In genomic region chr2:121443068-121443349, GRCm38 (mm10) we compare ENCODE assay signal across 10 mouse cellular contexts. TPM values are rescaled to one million over a fixed set of nuclear protein-coding genes. Genes with fewer than 3 reads are reported as not detected.
DNase-seq lines count a peak whose midpoint lies in the region; ATAC-seq and TF ChIP-seq lines count a peak whose summit lies in the region.
"Had no signal": no experiment of that assay in that cellular context is flagged by ENCODE, and none has a peak within 500 bp of the region (broad histone marks: within the 10 kb centered on the region; RNA-seq: fewer than 3 reads in every experiment).

No protein-coding gene starts in this region.

- H3K27ac ChIP-seq in kidney, postnatal 0 days = no peak overlapping the region
- no peak overlapping the region for H3K27ac ChIP-seq in embryonic facial prominence, embryonic 13.5 days
- H3K27ac ChIP-seq in intestine, embryonic 14.5 days (ENCODE audit: low read depth) = no peak overlapping the region
- H3K27ac ChIP-seq in midbrain, embryonic 14.5 days (replicated peaks; ENCODE audit: low read depth, low read length) = no peak overlapping the region

- H3K4me2 ChIP-seq in kidney, postnatal 0 days (ENCODE audit: low read length) = peak overlapping the region; percentile 97
- peak overlapping the region; percentile 93 for H3K4me2 ChIP-seq in embryonic facial prominence, embryonic 13.5 days
- peak overlapping the region; percentile 58 for H3K4me2 ChIP-seq in intestine, embryonic 14.5 days (ENCODE audit: low read length)
- peak overlapping the region; percentile 48 for H3K4me2 ChIP-seq in midbrain, embryonic 14.5 days (ENCODE audit: low read length)

- H3K4me3 ChIP-seq in kidney, postnatal 0 days (replicated peaks; ENCODE audit: low read depth, low read length) = peak overlapping the region; percentile 41
- peak overlapping the region; percentile 53 for H3K4me3 ChIP-seq in embryonic facial prominence, embryonic 13.5 days
- peak overlapping the region; percentile 42 for H3K4me3 ChIP-seq in intestine, embryonic 14.5 days (ENCODE audit: low read depth, low read length)
- H3K4me3 ChIP-seq in midbrain, embryonic 14.5 days (replicated peaks; ENCODE audit: low read depth, low read length) = no peak overlapping the region
- H3K4me3 ChIP-seq: myocyte had no signal

- no peaks in the 10 kb centered on the region for H3K9me3 ChIP-seq in kidney, postnatal 0 days (replicated peaks; ENCODE audit: low read length)
- H3K9me3 ChIP-seq in embryonic facial prominence, embryonic 13.5 days = no peaks in the 10 kb centered on the region
- H3K9me3 ChIP-seq in intestine, embryonic 14.5 days (ENCODE audit: control insufficient read depth, low read length) = no peaks in the 10 kb centered on the region
- no peaks in the 10 kb centered on the region for H3K9me3 ChIP-seq in midbrain, embryonic 14.5 days (ENCODE audit: control insufficient read depth, low read length)

- no peak for ATAC-seq in kidney, postnatal 0 days (replicated peaks; ENCODE audit: low FRiP score, low read depth)
- no peak for ATAC-seq in embryonic facial prominence, embryonic 13.5 days (ENCODE audit: insufficient number of reproducible peaks, insufficient read depth, low FRiP score, low TSS enrichment, low read depth)
- ATAC-seq in intestine, embryonic 14.5 days (replicated peaks; ENCODE audit: low FRiP score, low TSS enrichment, low read depth) = peak; percentile 0; the same call in 1 of the 2 replicates
- no peak for ATAC-seq in midbrain, embryonic 14.5 days (ENCODE audit: low FRiP score, low TSS enrichment)

- H3K27me3 ChIP-seq in kidney, postnatal 0 days (ENCODE audit: insufficient read depth, low read length) = no peaks in the 10 kb centered on the region
- H3K27me3 ChIP-seq in embryonic facial prominence, embryonic 13.5 days = peaks cover 16% of the 10 kb centered on the region
- peaks cover 6% of the 10 kb centered on the region; the same call in 1 of the 2 replicates for H3K27me3 ChIP-seq in intestine, embryonic 14.5 days (replicated peaks; ENCODE audit: control insufficient read depth, insufficient read depth, low read length)
- peaks cover 25% of the 10 kb centered on the region for H3K27me3 ChIP-seq in midbrain, embryonic 14.5 days (ENCODE audit: control insufficient read depth, insufficient read depth, low read length)

- WGBS in kidney, postnatal 0 days = 3% methylated on average over 8 of the region's 8 CpGs
- 16% methylated on average over 8 of the region's 8 CpGs for WGBS in embryonic facial prominence, embryonic 13.5 days
- WGBS in intestine, embryonic 14.5 days = 8% methylated on average over 8 of the region's 8 CpGs
- WGBS in midbrain, embryonic 14.5 days = 23% methylated on average over 8 of the region's 8 CpGs

- peak overlapping the region; percentile 62 for H3K9ac ChIP-seq in kidney, postnatal 0 days (ENCODE audit: low read depth, low read length)
- H3K9ac ChIP-seq in embryonic facial prominence, embryonic 13.5 days = peak overlapping the region; percentile 70
- peak overlapping the region; percentile 23 for H3K9ac ChIP-seq in intestine, embryonic 14.5 days (ENCODE audit: low read length)
- no peak overlapping the region for H3K9ac ChIP-seq in midbrain, embryonic 14.5 days (replicated peaks; ENCODE audit: low read length)

- DNase-seq in kidney, postnatal 0 days (ENCODE audit: low spot score) = no peak
- DNase-seq in kidney, adult 18-20 months = no peak
- DNase-seq in intestine, embryonic 14.5 days (ENCODE audit: low spot score) = no peak
- DNase-seq in midbrain, embryonic 14.5 days = no peak
- no peak for DNase-seq in retina, postnatal 1 day
- DNase-seq in adrenal gland, adult 18-20 months (ENCODE audit: low spot score in 2 of 2) = no peak
- DNase-seq in adrenal gland, adult 8-10 months = no peak

- no peak for TF ChIP-seq CTCF in kidney, postnatal 0 days (IDR thresholded peaks at IDR 0.05; ENCODE audit: low read depth)

- peaks cover 10% of the 10 kb centered on the region; the same call in 1 of the 2 replicates for H3K36me3 ChIP-seq in kidney, postnatal 0 days (ENCODE audit: insufficient read depth, low read length)
- peaks cover 19% of the 10 kb centered on the region for H3K36me3 ChIP-seq in embryonic facial prominence, embryonic 13.5 days
- peaks cover 14% of the 10 kb centered on the region for H3K36me3 ChIP-seq in intestine, embryonic 14.5 days (ENCODE audit: control insufficient read depth, insufficient read depth, low read length)
- H3K36me3 ChIP-seq in midbrain, embryonic 14.5 days (ENCODE audit: control insufficient read depth, insufficient read depth, low read length) = peaks cover 19% of the 10 kb centered on the region

- H3K4me1 ChIP-seq in kidney, postnatal 0 days (replicated peaks; ENCODE audit: insufficient read depth, low read length) = peaks cover 16% of the 10 kb centered on the region
- peaks cover 23% of the 10 kb centered on the region for H3K4me1 ChIP-seq in embryonic facial prominence, embryonic 13.5 days
- peaks cover 2% of the 10 kb centered on the region; the same call in 1 of the 2 replicates for H3K4me1 ChIP-seq in intestine, embryonic 14.5 days (replicated peaks; ENCODE audit: control insufficient read depth, insufficient read depth, low read length)
- peaks cover 10% of the 10 kb centered on the region; the same call in 1 of the 2 replicates for H3K4me1 ChIP-seq in midbrain, embryonic 14.5 days (ENCODE audit: control insufficient read depth, insufficient read depth, low read length)

RNA-seq across cellular contexts. Expression of gene Ell3, which starts 1.1 kb away (rescaled TPM):
- 13.9 and 15.3 TPM in 2 replicates for polyA plus RNA-seq in kidney, postnatal 0 days (2015; fragmentation: Nextera tagmentation; extraction: Ambion mirVana)
- polyA plus RNA-seq in embryonic facial prominence, embryonic 13.5 days (2015; fragmentation: Nextera tagmentation; extraction: Ambion mirVana) = 12.2 and 22.4 TPM in 2 replicates
- 12.4 and 14.8 TPM in 2 replicates for polyA plus RNA-seq in intestine, embryonic 14.5 days (2014; fragmentation: Nextera tagmentation; extraction: Ambion mirVana)
- polyA plus RNA-seq in midbrain, embryonic 14.5 days (2014; fragmentation: Nextera tagmentation; extraction: Ambion mirVana) = 1.4 and 2.0 TPM in 2 replicates
- under 1 TPM; 0.17 to 0.35 TPM for total RNA-seq in adrenal gland, adult 18-20 months (2021)
- under 1 TPM in 3 of 4 experiments, not detected in 1; 0.24 to 0.74 (median 0.62) TPM for total RNA-seq in adrenal gland, adult 8-10 months (2022)

RNA-seq across cellular contexts. Expression of gene Serf2, which starts 6.0 kb away (rescaled TPM):
- polyA plus RNA-seq in kidney, postnatal 0 days (2015; fragmentation: Nextera tagmentation; extraction: Ambion mirVana) = 520 and 562 TPM in 2 replicates
- 552 and 638 TPM in 2 replicates for polyA plus RNA-seq in embryonic facial prominence, embryonic 13.5 days (2015; fragmentation: Nextera tagmentation; extraction: Ambion mirVana)
- 513 and 576 TPM in 2 replicates for polyA plus RNA-seq in intestine, embryonic 14.5 days (2014; fragmentation: Nextera tagmentation; extraction: Ambion mirVana)
- polyA plus RNA-seq in midbrain, embryonic 14.5 days (2014; fragmentation: Nextera tagmentation; extraction: Ambion mirVana) = 352 and 382 TPM in 2 replicates
- total RNA-seq in adrenal gland, adult 18-20 months (2021) = 100 to 1,000 TPM; 363 to 372 TPM
- total RNA-seq in adrenal gland, adult 8-10 months (2022) = 100 to 1,000 TPM; 249 to 360 (median 257) TPM

RNA-seq across cellular contexts. Expression of gene Hypk, which starts 10.1 kb away (rescaled TPM):
- 102 and 123 TPM in 2 replicates for polyA plus RNA-seq in kidney, postnatal 0 days (2015; fragmentation: Nextera tagmentation; extraction: Ambion mirVana)
- polyA plus RNA-seq in embryonic facial prominence, embryonic 13.5 days (2015; fragmentation: Nextera tagmentation; extraction: Ambion mirVana) = 129 and 139 TPM in 2 replicates
- polyA plus RNA-seq in intestine, embryonic 14.5 days (2014; fragmentation: Nextera tagmentation; extraction: Ambion mirVana) = 84.8 and 93.4 TPM in 2 replicates
- 92.4 and 102 TPM in 2 replicates for polyA plus RNA-seq in midbrain, embryonic 14.5 days (2014; fragmentation: Nextera tagmentation; extraction: Ambion mirVana)
- 10 to 100 TPM; 20.9 to 43.7 TPM for total RNA-seq in adrenal gland, adult 18-20 months (2021)
- total RNA-seq in adrenal gland, adult 8-10 months (2022) = 10 to 100 TPM; 14.2 to 53.3 (median 35.7) TPM

RNA-seq across cellular contexts. Expression of gene Serinc4, which starts 13.6 kb away (rescaled TPM):
- 0.20 and 0.28 TPM in 2 replicates for polyA plus RNA-seq in kidney, postnatal 0 days (2015; fragmentation: Nextera tagmentation; extraction: Ambion mirVana)
- 0.55 and 0.65 TPM in 2 replicates for polyA plus RNA-seq in embryonic facial prominence, embryonic 13.5 days (2015; fragmentation: Nextera tagmentation; extraction: Ambion mirVana)
- polyA plus RNA-seq in intestine, embryonic 14.5 days (2014; fragmentation: Nextera tagmentation; extraction: Ambion mirVana) = 0.26 and 0.70 TPM in 2 replicates
- 1.8 TPM in 2 replicates for polyA plus RNA-seq in midbrain, embryonic 14.5 days (2014; fragmentation: Nextera tagmentation; extraction: Ambion mirVana)
- total RNA-seq in adrenal gland, adult 18-20 months (2021) = under 1 TPM in 1 of 2 experiments, not detected in 1; 0.19 TPM
- total RNA-seq in adrenal gland, adult 8-10 months (2022) = under 1 TPM; 0.20 to 0.75 (median 0.28) TPM
- polyA plus RNA-seq: activated CD4-positive, CD25-positive, alpha-beta regulatory T cell, adult 4 months had no signal

RNA-seq across cellular contexts. Expression of gene Catsper2, which starts 29.4 kb away (rescaled TPM):
- polyA plus RNA-seq in kidney, postnatal 0 days (2015; fragmentation: Nextera tagmentation; extraction: Ambion mirVana) = 1.7 and 2.4 TPM in 2 replicates
- polyA plus RNA-seq in embryonic facial prominence, embryonic 13.5 days (2015; fragmentation: Nextera tagmentation; extraction: Ambion mirVana) = 3.3 and 3.8 TPM in 2 replicates
- polyA plus RNA-seq in intestine, embryonic 14.5 days (2014; fragmentation: Nextera tagmentation; extraction: Ambion mirVana) = 2.1 and 2.2 TPM in 2 replicates
- polyA plus RNA-seq in midbrain, embryonic 14.5 days (2014; fragmentation: Nextera tagmentation; extraction: Ambion mirVana) = 2.9 and 4.5 TPM in 2 replicates
- total RNA-seq in adrenal gland, adult 18-20 months (2021) = 1 to 10 TPM; 2.2 to 2.6 TPM
- 1 to 10 TPM; 2.2 to 4.1 (median 2.9) TPM for total RNA-seq in adrenal gland, adult 8-10 months (2022)
